Mouse (Mus musculus): ENCODE data around the gene Abhd14a. TPM values are rescaled to one million over a fixed set of nuclear protein-coding genes. Genes with fewer than 3 reads are reported as not detected.

Abhd14a gene
- polyA plus RNA-seq, 1 experiment from 2014 or later, result 38.3 TPM

DNA sequence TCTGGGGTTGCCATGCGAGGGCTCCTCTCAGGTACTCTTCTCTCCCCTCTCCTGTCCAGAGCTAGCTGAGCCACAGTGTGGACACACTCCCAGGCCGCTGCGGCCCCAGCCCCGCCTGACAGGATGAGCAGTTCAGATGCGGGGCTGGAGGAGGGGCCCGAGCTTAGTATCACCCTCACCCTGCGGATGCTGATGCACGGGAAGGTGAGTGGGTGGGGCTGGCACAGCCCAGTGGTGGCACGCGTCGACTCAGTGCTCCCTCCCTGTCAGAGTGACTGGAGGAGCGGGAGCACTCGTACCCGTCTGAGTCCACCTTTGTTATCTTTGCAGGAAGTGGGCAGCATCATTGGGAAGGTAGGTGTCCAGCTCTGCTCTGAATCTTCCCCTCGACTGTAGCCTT is 12.5 kb upstream of the Abhd14a start:
- no peak for ATAC-seq (replicated peaks; ENCODE audit: low FRiP score)
- H3K9me3 ChIP-seq (ENCODE audit: control insufficient read depth, low read length), result no peaks in the 10 kb centered on the region
- WGBS, result 89% methylated on average over 15 of the region's 15 CpGs
- H3K36me3 ChIP-seq (ENCODE audit: control insufficient read depth, insufficient read depth, low read length), result peaks cover 19% of the 10 kb centered on the region
- H3K4me1 ChIP-seq (replicated peaks; ENCODE audit: control insufficient read depth, insufficient read depth, low read length), result peaks cover 42% of the 10 kb centered on the region
- no peak overlapping the region for H3K9ac ChIP-seq (ENCODE audit: low read length)
- peaks cover 3% of the 10 kb centered on the region; the same call in 1 of the 2 replicates for H3K27me3 ChIP-seq (ENCODE audit: control insufficient read depth, insufficient read depth, low read length)
- DNase-seq (ENCODE audit: low spot score), result no peak
- H3K4me3 ChIP-seq (ENCODE audit: low read depth, low read length), result no peak overlapping the region
- H3K27ac ChIP-seq (ENCODE audit: low read depth, low read length), result no peak overlapping the region
- no peak overlapping the region for H3K4me2 ChIP-seq (ENCODE audit: low read depth, low read length, severe bottlenecking)

DNA sequence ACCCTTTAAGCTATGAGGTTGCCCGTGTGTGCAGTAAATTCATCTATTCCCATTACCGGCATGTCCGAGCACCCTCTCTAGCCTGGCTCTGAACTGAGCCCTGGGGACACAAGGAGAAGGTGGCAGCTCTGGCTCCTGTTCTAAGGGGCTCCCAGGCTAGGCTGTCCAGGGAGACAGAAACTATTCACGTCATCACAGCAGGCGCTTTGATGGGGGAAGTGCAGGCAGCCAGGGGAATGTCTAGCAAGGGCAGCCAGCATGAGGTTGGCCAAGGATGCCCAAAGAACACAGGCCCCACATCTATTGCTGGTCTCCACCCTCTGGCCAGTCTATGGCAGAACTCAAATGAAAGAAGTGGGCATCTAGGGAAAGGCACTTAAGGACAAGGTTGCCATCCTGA is 10.4 kb upstream of the Abhd14a start:
- Histone ChIP-seq H3K4me1 (replicated peaks; ENCODE audit: control insufficient read depth, insufficient read depth, low read length) (peaks cover 36% of the 10 kb centered on the region), H3K9ac (ENCODE audit: low read length) (peak overlapping the region; percentile 98)

DNA sequence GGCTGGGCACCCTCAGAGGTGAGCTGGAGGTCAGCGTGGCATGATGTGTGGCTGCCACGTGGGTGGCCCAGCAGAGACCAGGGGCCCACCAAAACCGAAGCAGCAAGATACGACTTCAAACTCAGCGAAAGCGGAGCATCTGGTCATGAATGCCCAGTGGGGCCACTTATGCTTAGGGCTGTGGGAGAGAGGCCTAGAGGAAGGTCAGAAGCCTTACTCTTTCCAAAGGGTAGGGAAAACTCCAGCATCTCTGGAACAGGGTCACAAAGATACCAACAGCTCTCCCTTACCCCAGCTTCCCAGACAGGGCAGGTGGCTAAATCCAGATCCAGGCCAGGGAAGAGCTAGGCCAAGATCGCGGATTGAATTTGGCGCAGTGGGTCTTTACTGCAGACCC is 9.7 kb upstream of the Abhd14a start:
- Histone ChIP-seq H3K27me3 (ENCODE audit: control insufficient read depth, insufficient read depth, low read length) (no peaks in the 10 kb centered on the region), H3K4me3 (ENCODE audit: low read depth, low read length) (peak overlapping the region; percentile 85; the same call in 1 of the 2 replicates), H3K4me2 (ENCODE audit: low read depth, low read length, severe bottlenecking) (peak overlapping the region; percentile 73), H3K9ac (ENCODE audit: low read length) (peak overlapping the region; percentile 98), H3K9me3 (ENCODE audit: control insufficient read depth, low read length) (no peaks in the 10 kb centered on the region), H3K27ac (ENCODE audit: low read depth, low read length) (peak overlapping the region; percentile 42; the same call in 1 of the 2 replicates), H3K4me1 (replicated peaks; ENCODE audit: control insufficient read depth, insufficient read depth, low read length) (peaks cover 44% of the 10 kb centered on the region), H3K36me3 (ENCODE audit: control insufficient read depth, insufficient read depth, low read length) (peaks cover 12% of the 10 kb centered on the region)
- 46% methylated on average over 9 of the region's 9 CpGs for WGBS
- DNase-seq (ENCODE audit: low spot score) (no peak), ATAC-seq (replicated peaks; ENCODE audit: low FRiP score) (no peak)

More for the DNA sequence above, 10.4 kb upstream of the Abhd14a start:
- 64% methylated on average over 5 of the region's 5 CpGs for WGBS
- Histone ChIP-seq H3K27ac (ENCODE audit: low read depth, low read length) (peak overlapping the region; percentile 31; the same call in 1 of the 2 replicates), H3K9me3 (ENCODE audit: control insufficient read depth, low read length) (no peaks in the 10 kb centered on the region), H3K36me3 (ENCODE audit: control insufficient read depth, insufficient read depth, low read length) (peaks cover 12% of the 10 kb centered on the region), H3K4me3 (ENCODE audit: low read depth, low read length) (no peak overlapping the region), H3K4me2 (ENCODE audit: low read depth, low read length, severe bottlenecking) (peak overlapping the region; percentile 73), H3K27me3 (ENCODE audit: control insufficient read depth, insufficient read depth, low read length) (no peaks in the 10 kb centered on the region)
- no peak for DNase-seq (ENCODE audit: low spot score)
- ATAC-seq (replicated peaks; ENCODE audit: low FRiP score), result no peak

DNA sequence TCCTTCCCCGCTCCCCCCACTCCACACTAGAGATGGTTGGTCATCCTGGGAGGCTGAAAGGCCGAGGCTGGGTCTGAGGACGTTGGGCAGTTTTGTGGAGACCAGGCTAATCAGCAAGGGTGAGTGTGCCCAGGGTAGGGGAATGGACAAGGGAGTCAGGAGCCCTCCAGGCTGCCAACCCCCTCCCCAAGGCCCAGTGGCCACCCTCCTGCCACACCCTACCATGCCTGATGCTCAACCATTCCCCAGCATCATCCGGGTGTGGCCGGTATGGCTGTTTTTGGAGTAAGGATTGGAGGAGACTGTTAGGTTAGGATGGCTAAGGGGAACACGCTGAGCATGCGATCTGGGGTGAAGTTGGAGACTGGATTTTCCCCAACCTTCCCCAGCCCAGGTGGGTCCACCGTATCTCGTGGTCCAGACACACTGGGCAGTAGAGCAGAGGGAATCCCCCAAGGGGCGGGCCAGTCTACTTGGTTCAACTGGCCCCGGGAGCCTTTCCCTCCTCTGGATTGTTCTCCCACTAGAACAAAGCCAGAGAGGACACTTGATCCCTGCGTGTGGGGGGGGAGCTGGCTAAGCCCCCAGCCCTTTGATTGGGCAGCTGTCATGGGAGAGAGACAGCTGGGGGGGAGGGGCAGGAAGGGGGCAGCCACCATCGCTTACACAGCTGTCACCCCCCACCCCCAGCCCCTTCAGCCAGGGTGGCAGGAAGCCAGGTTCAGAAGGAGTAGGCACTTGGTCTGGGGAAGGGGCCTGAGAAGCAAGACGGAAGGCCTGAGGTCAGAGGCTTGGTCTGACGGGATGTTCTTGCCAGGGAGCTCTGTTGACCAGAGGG is 9.1 kb upstream of the Abhd14a start:
- Histone ChIP-seq H3K36me3 (ENCODE audit: control insufficient read depth, insufficient read depth, low read length) (peaks cover 9% of the 10 kb centered on the region), H3K4me1 (replicated peaks; ENCODE audit: control insufficient read depth, insufficient read depth, low read length) (peaks cover 48% of the 10 kb centered on the region)
- no peak for ATAC-seq (replicated peaks; ENCODE audit: low FRiP score)

DNA sequence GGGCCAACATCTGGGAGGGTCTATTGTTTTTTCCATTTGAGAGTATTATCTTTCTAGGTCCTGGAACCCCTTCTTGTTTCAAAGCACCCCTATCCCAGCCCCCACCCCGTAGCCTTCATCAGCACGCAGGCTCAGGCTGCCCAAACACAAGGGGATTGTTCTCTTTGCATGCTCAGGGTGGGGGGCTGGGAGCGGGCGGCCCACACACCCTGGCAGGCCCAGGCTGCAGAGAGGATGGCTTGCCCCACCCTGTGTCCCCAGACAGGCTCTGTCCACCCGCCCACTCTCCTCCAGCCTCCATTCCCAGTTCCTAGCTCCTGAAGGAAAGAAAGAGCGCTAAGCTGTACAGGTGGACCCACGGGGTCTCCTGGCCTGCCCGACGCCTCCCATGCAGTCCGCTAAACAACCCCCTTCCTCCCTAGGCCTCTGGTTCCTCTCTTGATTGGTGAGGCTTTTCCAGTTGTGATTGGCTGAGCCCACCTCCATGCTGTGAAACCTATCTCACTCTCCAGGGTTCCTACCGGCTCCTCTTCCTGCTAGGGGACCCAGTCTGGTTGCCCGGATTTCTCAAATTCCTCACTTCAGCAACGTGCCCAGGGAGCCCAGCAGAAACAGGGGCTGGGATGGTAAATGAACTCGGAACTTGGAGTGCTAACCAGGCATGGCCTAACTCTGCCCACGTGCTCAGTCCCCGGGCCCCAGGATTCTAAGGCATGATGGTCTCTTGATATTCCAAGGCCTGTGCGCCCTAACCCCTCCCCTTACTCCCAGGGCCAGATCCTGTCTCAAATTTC is 7.6 kb upstream of the Abhd14a start:
- Histone ChIP-seq H3K27ac (ENCODE audit: low read depth, low read length) (peak overlapping the region; percentile 89), H3K4me1 (replicated peaks; ENCODE audit: control insufficient read depth, insufficient read depth, low read length) (peaks cover 50% of the 10 kb centered on the region), H3K27me3 (ENCODE audit: control insufficient read depth, insufficient read depth, low read length) (no peaks in the 10 kb centered on the region), H3K4me2 (ENCODE audit: low read depth, low read length, severe bottlenecking) (peak overlapping the region; percentile 73), H3K9me3 (ENCODE audit: control insufficient read depth, low read length) (no peaks in the 10 kb centered on the region), H3K9ac (ENCODE audit: low read length) (peak overlapping the region; percentile 98), H3K4me3 (ENCODE audit: low read depth, low read length) (peak overlapping the region; percentile 85), H3K36me3 (ENCODE audit: control insufficient read depth, insufficient read depth, low read length) (no peaks in the 10 kb centered on the region; the same call in 1 of the 2 replicates)
- ATAC-seq (replicated peaks; ENCODE audit: low FRiP score) (peak; percentile 26), DNase-seq (ENCODE audit: low spot score) (peak; percentile 77)
- WGBS, result under 1% methylated on average over 17 of the region's 17 CpGs

More for the DNA sequence above, 9.1 kb upstream of the Abhd14a start:
- WGBS, result 30% methylated on average over 15 of the region's 15 CpGs
- H3K27ac ChIP-seq (ENCODE audit: low read depth, low read length), result peak overlapping the region; percentile 89
- peak; percentile 79 for DNase-seq (ENCODE audit: low spot score)
- peak overlapping the region; percentile 73 for H3K4me2 ChIP-seq (ENCODE audit: low read depth, low read length, severe bottlenecking)
- peak overlapping the region; percentile 98 for H3K9ac ChIP-seq (ENCODE audit: low read length)
- no peaks in the 10 kb centered on the region for H3K9me3 ChIP-seq (ENCODE audit: control insufficient read depth, low read length)
- H3K27me3 ChIP-seq (ENCODE audit: control insufficient read depth, insufficient read depth, low read length), result no peaks in the 10 kb centered on the region
- H3K4me3 ChIP-seq (ENCODE audit: low read depth, low read length), result peak overlapping the region; percentile 85

DNA sequence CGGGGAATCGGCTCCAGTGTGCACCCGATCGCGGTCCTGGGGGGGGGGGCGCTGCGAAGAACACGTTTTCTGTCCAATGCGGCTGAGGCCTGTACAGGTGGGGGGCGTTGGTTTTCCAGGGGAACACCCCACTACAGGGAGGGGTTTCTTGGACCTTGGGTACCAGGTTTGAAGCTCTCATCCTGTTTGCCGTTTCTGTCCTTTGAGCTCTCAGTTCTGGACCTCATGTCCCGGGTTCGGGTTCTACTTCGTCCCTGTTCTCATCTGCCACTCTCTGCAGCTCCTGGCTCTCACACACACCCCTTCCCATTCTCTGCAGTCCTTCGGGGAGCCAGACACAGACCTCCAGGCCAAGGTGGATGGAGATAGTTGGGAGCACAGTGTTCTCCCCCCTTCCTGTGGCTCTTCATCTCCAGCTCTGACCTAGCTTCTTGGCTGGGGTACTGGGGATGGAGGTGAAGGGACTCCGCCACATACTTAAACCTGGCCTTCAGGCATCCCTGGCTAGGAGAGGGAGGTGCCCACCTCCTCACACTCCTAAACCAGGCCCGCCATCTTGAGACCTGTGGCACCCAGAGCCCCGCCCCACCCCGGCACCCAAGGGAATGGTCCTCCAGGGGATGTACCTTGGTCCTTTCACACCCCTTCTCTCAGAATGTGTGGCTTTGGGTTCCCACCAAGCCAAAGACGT is 6.7 kb upstream of the Abhd14a start:
- ATAC-seq (replicated peaks; ENCODE audit: low FRiP score) (peak; percentile 9), DNase-seq (ENCODE audit: low spot score) (no peak)
- peak overlapping the region; percentile 85 for H3K4me3 ChIP-seq (ENCODE audit: low read depth, low read length)
- no peaks in the 10 kb centered on the region for H3K36me3 ChIP-seq (ENCODE audit: control insufficient read depth, insufficient read depth, low read length)
- WGBS, result under 1% methylated on average over 15 of the region's 20 CpGs
- peak overlapping the region; percentile 89 for H3K27ac ChIP-seq (ENCODE audit: low read depth, low read length)
- peak overlapping the region; percentile 73 for H3K4me2 ChIP-seq (ENCODE audit: low read depth, low read length, severe bottlenecking)
- peaks cover 48% of the 10 kb centered on the region for H3K4me1 ChIP-seq (replicated peaks; ENCODE audit: control insufficient read depth, insufficient read depth, low read length)
- peak overlapping the region; percentile 98 for H3K9ac ChIP-seq (ENCODE audit: low read length)
- H3K27me3 ChIP-seq (ENCODE audit: control insufficient read depth, insufficient read depth, low read length), result no peaks in the 10 kb centered on the region
- no peaks in the 10 kb centered on the region for H3K9me3 ChIP-seq (ENCODE audit: control insufficient read depth, low read length)

DNA sequence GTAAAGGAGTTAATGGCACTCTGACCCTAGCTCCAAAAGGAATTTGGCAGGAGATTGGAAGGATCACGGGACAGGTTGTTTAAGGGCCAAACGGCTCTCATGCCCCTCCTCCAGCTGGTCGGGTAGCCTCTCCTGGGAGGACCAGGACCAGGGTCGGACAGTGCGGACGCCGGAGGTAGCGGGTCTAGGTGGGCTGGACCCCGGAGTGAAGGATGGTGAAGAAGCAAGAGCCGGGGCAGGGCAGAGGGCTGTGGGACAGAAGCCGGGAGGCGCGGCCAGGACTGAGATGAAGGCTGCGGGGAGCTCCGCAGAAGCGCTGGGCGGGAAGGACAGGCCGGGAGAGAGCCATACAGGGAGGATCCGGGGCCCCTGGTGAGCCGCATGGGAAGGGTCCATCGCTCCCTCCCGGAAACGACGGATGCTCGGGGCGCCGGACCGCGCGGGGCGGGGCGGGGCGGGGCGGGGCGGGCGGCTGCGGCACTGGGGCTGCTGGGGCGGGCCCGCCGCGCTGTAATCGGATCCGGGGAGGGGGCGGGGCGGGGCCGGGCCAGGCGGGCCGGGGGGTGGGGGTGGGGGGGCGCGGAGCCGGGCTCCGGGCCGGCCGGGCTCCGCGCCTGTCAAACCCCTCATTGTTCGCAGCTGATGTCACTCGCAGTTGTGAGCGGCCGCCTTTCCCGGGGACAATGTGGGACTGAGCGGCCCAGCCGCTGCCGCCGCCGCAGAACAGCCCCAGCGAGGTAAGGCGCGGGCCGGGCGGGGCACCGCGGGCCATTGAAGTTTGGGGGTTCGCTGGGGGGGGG is 6.0 kb upstream of the Abhd14a start, which contains the start of gene Pcbp4:
Pcbp4 (plus strand) TSS at position 21 of the 800 bp plus-strand sequence.
- WGBS, result under 1% methylated on average over 47 of the region's 74 CpGs

More for the DNA sequence above, 6.0 kb upstream of the Abhd14a start, which contains the start of gene Pcbp4:
- H3K27ac ChIP-seq (ENCODE audit: low read depth, low read length), result peak within 1 kb of the TSS; percentile 89
- H3K27me3 ChIP-seq (ENCODE audit: control insufficient read depth, insufficient read depth, low read length), result no peaks in the 10 kb centered on the region
- peak; percentile 94 for DNase-seq (ENCODE audit: low spot score)
- ATAC-seq (replicated peaks; ENCODE audit: low FRiP score), result peak; percentile 80
- H3K4me1 ChIP-seq (replicated peaks; ENCODE audit: control insufficient read depth, insufficient read depth, low read length), result peaks cover 48% of the 10 kb centered on the region
- H3K4me3 ChIP-seq (ENCODE audit: low read depth, low read length), result peak within 1 kb of the TSS; percentile 85
- H3K4me2 ChIP-seq (ENCODE audit: low read depth, low read length, severe bottlenecking), result peak within 1 kb of the TSS; percentile 73
- H3K36me3 ChIP-seq (ENCODE audit: control insufficient read depth, insufficient read depth, low read length), result no peaks in the 10 kb centered on the region
- H3K9me3 ChIP-seq (ENCODE audit: control insufficient read depth, low read length), result no peaks in the 10 kb centered on the region
- peak within 1 kb of the TSS; percentile 98 for H3K9ac ChIP-seq (ENCODE audit: low read length)

Measured in forebrain, embryonic 11.5 days (tissue).